Mouse (Mus musculus) thymus, postnatal 0 days (tissue): Measurements from ENCODE around the gene Mansc4. TPM values are rescaled to one million over a fixed set of nuclear protein-coding genes. Genes with fewer than 3 reads are reported as not detected.

Experiments
- DNase-seq: peaks from one replicate; pipeline ENCODE4 v3.0.0-alpha.2; 2015; ENCODE audit warnings: low spot score
- polyA plus RNA-seq: library from polyadenylated mRNA; unstranded; fragments of >200 nt; fragmentation: Nextera tagmentation; extraction: Ambion mirVana; gene quantifications from 2 replicates; pipeline ENCODE4 v1.2.1, GENCODE M21; 2015

Gene Mansc4
- polyA plus RNA-seq, 1 experiment from 2014 or later: 2.4 TPM

GRCm38 (mm10) chr6:147029591-147029990 lies 57.2 kb downstream of the Mansc4 start:
- no peak for DNase-seq

GRCm38 (mm10) chr6:147028396-147028795 lies 58.4 kb downstream of the Mansc4 start:
- DNase-seq: no peak

Other genes starting within 250 kb of the Mansc4 start
- gene Smco2, start 236.9 kb downstream of the Mansc4 start, polyA plus RNA-seq: not detected in 2 replicates
- 7.2 and 9.2 TPM in 2 replicates for gene Ppfibp1, start 198.5 kb downstream of the Mansc4 start, polyA plus RNA-seq
- not detected in 2 replicates for gene 1700034J05Rik, start 132.6 kb downstream of the Mansc4 start, polyA plus RNA-seq
- gene Rep15, start 54.4 kb downstream of the Mansc4 start, polyA plus RNA-seq: 0.30 and 0.42 TPM in 2 replicates
- gene Mrps35, start 44.3 kb downstream of the Mansc4 start, polyA plus RNA-seq: 105 and 111 TPM in 2 replicates
- 7.3 and 7.7 TPM in 2 replicates for gene Klhl42, start 4.3 kb upstream of the Mansc4 start, polyA plus RNA-seq
- gene Pthlh, start 177.2 kb upstream of the Mansc4 start, polyA plus RNA-seq: 3.1 and 3.3 TPM in 2 replicates